Mouse (Mus musculus): Measurements from ENCODE around the gene Tuba4a.

GRCm38 (mm10) chr1:75239591-75239990 is 19.9 kb upstream of the Tuba4a start:
- no peak for TF ChIP-seq CTCF (IDR thresholded peaks at IDR 0.05; ENCODE audit: low read depth)
- no peak for TF ChIP-seq EP300 (IDR thresholded peaks at IDR 0.05; ENCODE audit: low read depth)

Data from heart, postnatal 0 days (tissue).